Mouse (Mus musculus) limb, embryonic 14.5 days (tissue): Measurements from ENCODE around the gene Ccm2. TPM values are rescaled to one million over a fixed set of nuclear protein-coding genes. Genes with fewer than 3 reads are reported as not detected.

ENCODE experiments used
- ATAC-seq: fragments of 200-750 bp; cut with Nextera tagmentation; 2 replicates; pipeline ENCODE4 v1.8.0; 2017; ENCODE audit warnings: low read depth, moderate number of reproducible peaks, moderate TSS enrichment; ENCODE audit not compliant: low FRiP score
- DNase-seq: peaks from one replicate; pipeline ENCODE4 v3.0.0-alpha.2; 2015; ENCODE audit warnings: low spot score
- H3K27ac ChIP-seq: fragments of 300-500 bp; sonication (generic); replicated peaks from 2 replicates; pipeline ENCODE4 v1.5.1; 2014; ENCODE audit warnings: low read depth, mild to moderate bottlenecking, low read length, moderate library complexity, mixed read lengths
- H3K27me3 ChIP-seq: fragments of 300-500 bp; sonication (generic); 2 replicates; pipeline ENCODE4 v1.6.1; 2014; ENCODE audit warnings: low read length, mixed read lengths; ENCODE audit not compliant: control insufficient read depth, insufficient read depth
- H3K36me3 ChIP-seq: fragments of 300-500 bp; sonication (generic); 2 replicates; pipeline ENCODE4 v1.6.1; 2014; ENCODE audit warnings: mild to moderate bottlenecking, low read length, moderate library complexity, mixed read lengths; ENCODE audit not compliant: control insufficient read depth, insufficient read depth
- H3K4me1 ChIP-seq: fragments of 300-500 bp; sonication (generic); 2 replicates; pipeline ENCODE4 v1.6.1; 2014; ENCODE audit warnings: antibody characterized with exemption, low read length, mixed read lengths; ENCODE audit not compliant: control insufficient read depth, insufficient read depth
- H3K4me2 ChIP-seq: fragments of 300-500 bp; sonication (generic); replicated peaks from 2 replicates; pipeline ENCODE4 v1.6.1; 2014; ENCODE audit warnings: low read depth, mild to moderate bottlenecking, low read length, moderate library complexity; ENCODE audit not compliant: severe bottlenecking
- H3K4me3 ChIP-seq: fragments of 300-500 bp; sonication (generic); replicated peaks from 2 replicates; pipeline ENCODE4 v1.5.1; 2014; ENCODE audit warnings: low read length
- H3K9ac ChIP-seq: fragments of 300-500 bp; sonication (generic); 2 replicates; pipeline ENCODE4 v1.6.1; 2014; ENCODE audit warnings: mild to moderate bottlenecking, low read depth, low read length, moderate library complexity; ENCODE audit not compliant: severe bottlenecking
- H3K9me3 ChIP-seq: fragments of 300-500 bp; sonication (generic); 2 replicates; pipeline ENCODE4 v1.6.1; 2016; ENCODE audit warnings: low read length; ENCODE audit not compliant: control insufficient read depth
- POLR2A ChIP-seq: fragments of 200-500 bp; IDR thresholded peaks from 2 replicates; pipeline ENCODE4 v1.8.0; 2012; ENCODE audit warnings: inconsistent platforms, mild to moderate bottlenecking, moderate library complexity, borderline replicate concordance; ENCODE audit not compliant: insufficient read depth, insufficient read length; ENCODE audit errors: extremely low read depth
- WGBS: fragments of 180-500 bp; shearing (Covaris S2); extraction: QIAGEN DNeasy Blood & Tissue Kit; methylation state at CpG from one replicate; pipeline ENCODE4 v1.1.7; 2014; 5-methylcytosine and 5-hydroxymethylcytosine counted together
- polyA plus RNA-seq, 2 experiments: library from polyadenylated mRNA; depleted of rRNA in 1 of 2; stranded (reverse) in 1 of 2; unstranded in 1 of 2; fragments of >200 nt; fragmentation: Nextera tagmentation in 1 of 2; extraction: Ambion mirVana in 1 of 2; gene quantifications; 2 replicates each; pipeline versions ENCODE4 v1.2.1 to v1.2.3; 2012 to 2014

The Ccm2 gene
- polyA plus RNA-seq, 2 experiments = 96.0 to 104 TPM

DNA sequence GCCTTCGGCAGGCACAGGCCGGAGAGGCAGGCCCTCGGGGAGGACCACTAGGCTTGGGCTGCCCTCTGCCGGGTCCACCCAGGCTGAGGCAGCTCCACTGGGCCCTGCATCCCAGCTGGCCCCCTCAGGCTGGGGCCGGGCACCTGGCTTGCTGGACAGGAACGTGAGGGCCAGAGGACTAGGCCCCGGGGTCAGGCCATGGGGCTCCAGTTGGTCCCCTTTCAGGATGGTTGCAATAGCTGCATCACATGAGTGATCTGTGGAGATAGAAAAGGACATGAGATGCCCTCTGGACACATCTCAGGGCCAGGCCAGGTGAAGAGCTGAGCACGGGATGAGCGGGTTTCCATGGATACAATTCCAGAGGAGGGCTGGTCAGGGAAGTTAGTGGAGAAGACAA is 56.0 kb downstream of the Ccm2 start:
- no peak for TF ChIP-seq POLR2A
- 83% methylated on average over 9 of the region's 9 CpGs for WGBS
- Histone ChIP-seq H3K4me2 (no peak overlapping the region), H3K27ac (no peak overlapping the region), H3K27me3 (peaks cover 21% of the 10 kb centered on the region; the same call in 1 of the 2 replicates), H3K4me3 (no peak overlapping the region), H3K4me1 (peaks cover 15% of the 10 kb centered on the region; the same call in 1 of the 2 replicates), H3K9me3 (no peaks in the 10 kb centered on the region), H3K36me3 (peaks cover 11% of the 10 kb centered on the region), H3K9ac (no peak overlapping the region)
- no peak for ATAC-seq
- DNase-seq = no peak

GRCm38 (mm10) chr11:6603224-6603623 is 56.5 kb downstream of the Ccm2 start:
- H3K9ac ChIP-seq = no peak overlapping the region
- H3K27me3 ChIP-seq = peaks cover 21% of the 10 kb centered on the region; the same call in 1 of the 2 replicates
- no peak for DNase-seq
- TF ChIP-seq POLR2A = no peak
- H3K4me2 ChIP-seq = no peak overlapping the region
- H3K4me3 ChIP-seq = no peak overlapping the region
- peaks cover 5% of the 10 kb centered on the region; the same call in 1 of the 2 replicates for H3K36me3 ChIP-seq
- no peak for ATAC-seq
- H3K9me3 ChIP-seq = no peaks in the 10 kb centered on the region
- peaks cover 15% of the 10 kb centered on the region; the same call in 1 of the 2 replicates for H3K4me1 ChIP-seq
- 81% methylated on average over 9 of the region's 9 CpGs for WGBS
- H3K27ac ChIP-seq = no peak overlapping the region

DNA sequence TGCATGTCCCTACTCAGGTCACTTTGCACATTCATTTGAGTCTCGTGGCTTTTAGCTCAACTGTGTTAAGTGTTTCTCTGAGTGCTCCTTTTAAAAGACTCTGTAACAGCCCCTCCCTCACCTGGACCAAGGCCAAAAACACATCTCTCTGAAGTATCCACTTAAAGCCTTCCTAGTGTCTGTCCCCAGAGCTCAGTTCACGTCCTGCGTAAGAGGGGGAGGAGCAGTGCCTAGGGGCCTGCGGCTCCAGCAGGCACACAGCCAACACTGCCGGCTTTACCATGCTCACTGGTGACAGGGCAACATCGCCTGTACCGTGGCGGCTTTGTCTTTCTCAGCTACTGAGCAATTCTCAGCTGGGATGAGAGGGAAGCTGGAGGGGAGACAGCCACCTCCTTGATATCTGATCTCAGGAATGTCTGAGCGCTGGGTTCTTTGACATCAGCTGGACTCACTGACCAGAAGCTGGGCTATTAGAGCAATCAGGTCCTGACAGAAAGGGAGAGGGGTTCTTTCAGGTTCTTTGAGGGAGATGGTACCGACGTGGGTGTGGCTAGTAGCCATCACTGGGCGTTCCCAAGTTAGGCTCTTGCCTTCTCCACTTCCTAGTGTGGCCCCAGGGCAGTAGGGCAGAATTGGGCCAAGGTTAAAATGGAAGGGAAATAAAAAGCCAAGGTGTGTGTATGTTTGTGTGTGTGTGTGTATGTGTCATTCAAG is 57.4 kb downstream of the Ccm2 start:
- WGBS = 11% methylated on average over 12 of the region's 12 CpGs
- peaks cover 5% of the 10 kb centered on the region; the same call in 1 of the 2 replicates for H3K36me3 ChIP-seq
- H3K4me2 ChIP-seq = no peak overlapping the region
- no peak for TF ChIP-seq POLR2A
- ATAC-seq = 0 out of 2 replicates have a peak, but pooled peaks have one; percentile 5
- H3K9ac ChIP-seq = no peak overlapping the region
- peaks cover 15% of the 10 kb centered on the region; the same call in 1 of the 2 replicates for H3K4me1 ChIP-seq
- H3K27me3 ChIP-seq = peaks cover 21% of the 10 kb centered on the region; the same call in 1 of the 2 replicates
- no peak overlapping the region for H3K4me3 ChIP-seq
- no peak overlapping the region for H3K27ac ChIP-seq
- no peaks in the 10 kb centered on the region for H3K9me3 ChIP-seq
- DNase-seq = peak; percentile 60

DNA sequence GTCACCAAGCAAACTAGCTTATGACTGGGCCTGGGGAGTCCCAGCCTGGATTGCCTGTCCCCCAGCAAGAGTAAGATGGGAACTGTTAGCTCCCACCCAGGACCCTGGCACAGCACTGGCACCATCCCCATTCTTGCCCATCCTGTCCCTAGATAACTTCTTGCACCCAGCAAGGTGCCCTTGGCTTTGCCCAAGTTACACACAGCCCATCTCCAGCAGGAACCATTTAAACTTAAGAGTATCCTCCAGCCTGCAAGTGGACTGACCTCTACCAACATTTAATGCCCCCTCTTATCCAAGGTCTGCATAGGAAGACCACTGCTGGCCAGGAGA is 57.9 kb downstream of the Ccm2 start:
- ATAC-seq (no peak), DNase-seq (no peak)
- Histone ChIP-seq H3K9me3 (no peaks in the 10 kb centered on the region), H3K27me3 (peaks cover 21% of the 10 kb centered on the region; the same call in 1 of the 2 replicates), H3K4me1 (peaks cover 15% of the 10 kb centered on the region; the same call in 1 of the 2 replicates), H3K4me2 (peak overlapping the region; percentile 71), H3K27ac (no peak overlapping the region), H3K4me3 (no peak overlapping the region), H3K36me3 (peaks cover 5% of the 10 kb centered on the region; the same call in 1 of the 2 replicates), H3K9ac (peak overlapping the region; percentile 52; the same call in 1 of the 2 replicates)
- no peak for TF ChIP-seq POLR2A

DNA sequence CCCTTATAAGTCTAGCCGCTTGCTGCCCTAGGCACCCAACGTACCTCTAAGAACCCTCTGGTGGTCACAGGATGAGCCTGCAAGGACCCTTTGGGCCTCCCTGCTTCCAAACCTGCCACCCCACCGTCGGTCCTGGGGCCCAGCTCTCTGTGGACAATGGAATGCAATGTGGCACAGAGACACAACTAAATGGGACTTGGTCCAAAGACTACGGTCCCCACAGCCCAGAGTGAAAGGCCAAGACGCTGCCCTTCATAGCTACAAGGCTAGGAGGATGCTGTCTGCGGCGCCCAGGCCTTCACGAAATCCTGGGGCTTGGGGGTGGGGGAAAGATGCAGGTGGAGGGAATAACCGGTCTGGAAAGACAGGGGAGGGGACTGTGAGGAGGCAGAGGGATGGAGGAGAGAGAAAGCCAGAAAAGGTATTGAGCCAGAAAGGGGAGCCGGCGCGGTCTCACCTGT is 58.4 kb downstream of the Ccm2 start:
- DNase-seq = no peak

More for the DNA sequence above, 58.4 kb downstream of the Ccm2 start:
- Histone ChIP-seq H3K27ac (no peak overlapping the region), H3K36me3 (0 out of 2 replicates have a peak, but pooled peaks cover 1% of the 10 kb centered on the region), H3K4me2 (peak overlapping the region; percentile 71), H3K4me1 (peaks cover 15% of the 10 kb centered on the region; the same call in 1 of the 2 replicates), H3K9me3 (no peaks in the 10 kb centered on the region), H3K9ac (peak overlapping the region; percentile 52), H3K4me3 (peak overlapping the region; percentile 40), H3K27me3 (peaks cover 21% of the 10 kb centered on the region; the same call in 1 of the 2 replicates)
- WGBS = 13% methylated on average over 13 of the region's 13 CpGs
- peak; percentile 7; the same call in 1 of the 2 replicates for ATAC-seq
- TF ChIP-seq POLR2A = no peak
